Mouse (Mus musculus) MEL (cell line): ENCODE results near the gene Gm2174. TPM values are rescaled to one million over a fixed set of nuclear protein-coding genes. Genes with fewer than 3 reads are reported as not detected.

Source experiments
- DNase-seq: peaks from one replicate; pipeline ENCODE4 v3.0.0; 2011; ENCODE audit warnings: low read depth, low spot score
- H3K27ac ChIP-seq: 2 replicates; pipeline ENCODE4 v1.5.1; 2012; ENCODE audit warnings: low read depth, mild to moderate bottlenecking, control low read depth, low read length, moderate library complexity; ENCODE audit not compliant: control insufficient read depth
- H3K27me3 ChIP-seq, 2 experiments: fragments of 150-350 bp in 1 of 2; sonication (generic) in 1 of 2; 2 replicates each; pipeline ENCODE4 v1.6.1; 2012; ENCODE audit warnings: low read length in 2 of 2, mild to moderate bottlenecking in 2 of 2, improper control_type of control experiment in 1 of 2, moderate library complexity in 1 of 2; ENCODE audit not compliant: insufficient read depth in 2 of 2, control insufficient read depth in 1 of 2
- H3K36me3 ChIP-seq, 2 experiments: 2 replicates each; pipeline ENCODE4 v1.6.1; 2012 to 2014; ENCODE audit warnings: low read length in 2 of 2, improper control_type of control experiment in 1 of 2, inconsistent platforms in 1 of 2, mild to moderate bottlenecking in 1 of 2; ENCODE audit not compliant: insufficient read depth in 2 of 2, control insufficient read depth in 1 of 2
- H3K4me1 ChIP-seq, 2 experiments: fragments of 150-350 bp in 1 of 2; sonication (generic) in 1 of 2; 2 replicates each; pipeline ENCODE4 v1.6.1; 2012; ENCODE audit warnings: low read length in 2 of 2, improper control_type of control experiment in 1 of 2, mild to moderate bottlenecking in 1 of 2; ENCODE audit not compliant: insufficient read depth in 2 of 2, control insufficient read depth in 1 of 2
- H3K4me3 ChIP-seq, 2 experiments: fragments of 150-350 bp in 1 of 2; sonication (generic) in 1 of 2; 2 replicates each; pipeline ENCODE4 v1.5.1; 2012; ENCODE audit warnings: low read depth in 2 of 2, low read length in 2 of 2, mild to moderate bottlenecking in 2 of 2, moderate library complexity in 2 of 2, control low read depth in 1 of 2, improper control_type of control experiment in 1 of 2; ENCODE audit not compliant: control insufficient read depth in 1 of 2, insufficient read depth in 1 of 2
- H3K79me2 ChIP-seq: 2 replicates; pipeline ENCODE4 v1.6.1; 2012; ENCODE audit warnings: mild to moderate bottlenecking, low read length, moderate library complexity; ENCODE audit not compliant: control insufficient read depth, poor library complexity, insufficient read depth
- H3K9ac ChIP-seq: 2 replicates; pipeline ENCODE4 v1.6.1; 2012; ENCODE audit warnings: low read depth, mild to moderate bottlenecking, control low read depth, low read length, moderate library complexity; ENCODE audit not compliant: control insufficient read depth, poor library complexity, severe bottlenecking
- H3K9me3 ChIP-seq: fragments of 150-350 bp; sonication (generic); replicated peaks from 2 replicates; pipeline ENCODE4 v1.6.1; 2012; ENCODE audit warnings: mild to moderate bottlenecking, low read length, improper control_type of control experiment, moderate library complexity; ENCODE audit not compliant: insufficient read depth
- BHLHE40 ChIP-seq: IDR thresholded peaks from 2 replicates; pipeline ENCODE4 v1.6.1; 2012; ENCODE audit warnings: low read depth, mild to moderate bottlenecking, inconsistent platforms, low read length, improper control_type of control experiment, borderline replicate concordance
- CHD1 ChIP-seq: IDR thresholded peaks from 2 replicates; pipeline ENCODE4 v1.6.1; 2012; ENCODE audit warnings: low read depth, mild to moderate bottlenecking, inconsistent platforms, low read length, improper control_type of control experiment
- CHD2 ChIP-seq: IDR thresholded peaks from 2 replicates; pipeline ENCODE4 v1.6.1; 2011; ENCODE audit warnings: low read length, improper control_type of control experiment
- CTCF ChIP-seq, 3 experiments: IDR thresholded peaks in 2 of 3; conservative IDR thresholded peaks in 1 of 3; 2 replicates each; pipeline ENCODE4 v1.5.1; 2011 to 2012; ENCODE audit warnings: low read length in 3 of 3, low read depth in 2 of 3, mild to moderate bottlenecking in 2 of 3, improper control_type of control experiment in 1 of 3, inconsistent platforms in 1 of 3, mixed read lengths in 1 of 3, moderate library complexity in 1 of 3; ENCODE audit not compliant: control insufficient read depth in 1 of 3, insufficient read depth in 1 of 3, poor library complexity in 1 of 3, severe bottlenecking in 1 of 3
- E2F4 ChIP-seq: IDR thresholded peaks from 2 replicates; pipeline ENCODE4 v1.6.1; 2011; ENCODE audit warnings: low read depth, low read length, improper control_type of control experiment, borderline replicate concordance
- JUND ChIP-seq: IDR thresholded peaks from 2 replicates; pipeline ENCODE4 v1.6.1; 2011; ENCODE audit warnings: low read depth, mild to moderate bottlenecking, improper control_type of control experiment, low read length
- MAX ChIP-seq: IDR thresholded peaks from 2 replicates; pipeline ENCODE4 v1.6.1; 2011; ENCODE audit warnings: low read length, improper control_type of control experiment
- MAZ ChIP-seq: IDR thresholded peaks from 2 replicates; pipeline ENCODE4 v1.6.1; 2012; ENCODE audit warnings: low read depth, mild to moderate bottlenecking, inconsistent platforms, low read length, improper control_type of control experiment
- MEF2A ChIP-seq: IDR thresholded peaks from 2 replicates; pipeline ENCODE4 v1.6.1; 2014; ENCODE audit warnings: low read depth, mild to moderate bottlenecking, inconsistent platforms, low read length, improper control_type of control experiment; ENCODE audit not compliant: poor library complexity, insufficient replicate concordance, severe bottlenecking; ENCODE audit errors: extremely low read depth
- MYB ChIP-seq: IDR thresholded peaks from 2 replicates; pipeline ENCODE4 v1.6.1; 2011; ENCODE audit warnings: mild to moderate bottlenecking, low read depth, low read length, improper control_type of control experiment
- MYC ChIP-seq: IDR thresholded peaks from 2 replicates; pipeline ENCODE4 v1.6.1; 2011; ENCODE audit warnings: low read depth, mild to moderate bottlenecking, low read length, improper control_type of control experiment, moderate library complexity
- NELFE ChIP-seq: IDR thresholded peaks from 2 replicates; pipeline ENCODE4 v1.6.1; 2011; ENCODE audit warnings: low read depth, low read length, improper control_type of control experiment
- POLR2A ChIP-seq, 2 experiments: IDR thresholded peaks; 2 replicates each; pipeline ENCODE4 v1.6.1; 2011 to 2012; ENCODE audit warnings: low read length in 2 of 2, mild to moderate bottlenecking in 2 of 2, control low read depth in 1 of 2, improper control_type of control experiment in 1 of 2, low read depth in 1 of 2, moderate library complexity in 1 of 2; ENCODE audit not compliant: control insufficient read depth in 1 of 2, insufficient read depth in 1 of 2, poor library complexity in 1 of 2
- POLR2AphosphoS2 ChIP-seq: IDR thresholded peaks from 2 replicates; pipeline ENCODE4 v1.6.1; 2011; ENCODE audit warnings: low read length, improper control_type of control experiment
- POLR2AphosphoS5 ChIP-seq: IDR thresholded peaks from 2 replicates; pipeline ENCODE4 v1.6.1; 2012; ENCODE audit warnings: low read depth, borderline replicate concordance, mild to moderate bottlenecking, inconsistent platforms, low read length, moderate library complexity, mixed read lengths
- RAD21 ChIP-seq: IDR thresholded peaks from 2 replicates; pipeline ENCODE4 v1.6.1; 2011; ENCODE audit warnings: mild to moderate bottlenecking, low read depth, low read length, improper control_type of control experiment
- SIN3A ChIP-seq: IDR thresholded peaks from 2 replicates; pipeline ENCODE4 v1.6.1; 2012; ENCODE audit warnings: low read length, improper control_type of control experiment, inconsistent platforms
- SMC3 ChIP-seq: IDR thresholded peaks from 2 replicates; pipeline ENCODE4 v1.6.1; 2011; ENCODE audit warnings: low read depth, low read length, improper control_type of control experiment
- USF1 ChIP-seq: IDR thresholded peaks from 2 replicates; pipeline ENCODE4 v1.6.1; 2014; ENCODE audit warnings: low read depth, mild to moderate bottlenecking, inconsistent platforms, low read length, improper control_type of control experiment, moderate library complexity
- USF2 ChIP-seq, 2 experiments: IDR thresholded peaks; 2 replicates each; pipeline ENCODE4 v1.6.1; 2011 to 2012; ENCODE audit warnings: improper control_type of control experiment in 2 of 2, low read length in 2 of 2, borderline replicate concordance in 1 of 2, inconsistent platforms in 1 of 2, low read depth in 1 of 2, mild to moderate bottlenecking in 1 of 2; ENCODE audit not compliant: insufficient read depth in 1 of 2
- ZC3H11A ChIP-seq: IDR thresholded peaks from 2 replicates; pipeline ENCODE4 v1.6.1; 2012; ENCODE audit warnings: low read depth, mild to moderate bottlenecking, inconsistent platforms, low read length, improper control_type of control experiment
- ZKSCAN1 ChIP-seq: IDR thresholded peaks from 2 replicates; pipeline ENCODE4 v1.6.1; 2012; ENCODE audit warnings: low read depth, mild to moderate bottlenecking, inconsistent platforms, low read length, improper control_type of control experiment, moderate library complexity
- polyA plus RNA-seq, 2 experiments: library from polyadenylated mRNA; stranded (reverse) in 1 of 2; unstranded in 1 of 2; fragments of >175 nt in 1 of 2; fragments of >200 nt in 1 of 2; gene quantifications; 2 replicates each; pipeline versions ENCODE4 v1.2.1 to v1.2.4; 2012; ENCODE audit warnings: low replicate concordance in 2 of 2, low read depth in 1 of 2; ENCODE audit not compliant: insufficient read length in 2 of 2, insufficient read depth in 1 of 2, missing spikeins in 1 of 2
- total RNA-seq: library from RNA; depleted of rRNA; stranded (reverse); fragments of 300-350 nt; gene quantifications from 2 replicates; pipeline ENCODE4 v1.2.3, GENCODE M21; 2012

The Gm2174 gene
- total and polyA plus RNA-seq, 3 experiments, result 2.5 TPM; not detected in 2

GRCm38 (mm10) chrX:56416277-56416676 is 31.5 kb upstream of the Gm2174 start:
- no peak overlapping the region for H3K9ac ChIP-seq
- H3K27me3 ChIP-seq, result no peaks in the 10 kb centered on the region
- no peaks in the 10 kb centered on the region for H3K9me3 ChIP-seq
- DNase-seq, result no peak
- peaks cover 0 to 2% of the 10 kb centered on the region in 2 experiments; a peak in 1 of 4 replicates for H3K4me1 ChIP-seq
- peaks cover 0 to 4% of the 10 kb centered on the region in 2 experiments; a peak in 1 of 4 replicates for H3K36me3 ChIP-seq
- H3K4me3 ChIP-seq, result no peak overlapping the region
- TF ChIP-seq CHD2 (no peak), ZC3H11A (no peak), NELFE (no peak), SIN3A (no peak), MEF2A (no peak), POLR2AphosphoS2 (no peak), JUND (no peak), ZKSCAN1 (no peak), MAZ (no peak), RAD21 (no peak), USF1 (no peak), MYB (no peak), BHLHE40 (no peak)
- no peak overlapping the region for H3K27ac ChIP-seq
- no peaks in the 10 kb centered on the region for H3K79me2 ChIP-seq

GRCm38 (mm10) chrX:56417541-56417940 is 30.2 kb upstream of the Gm2174 start:
- no peak overlapping the region for H3K27ac ChIP-seq
- H3K9ac ChIP-seq, result no peak overlapping the region
- peak; percentile 54 for DNase-seq
- H3K4me1 ChIP-seq, result peaks cover 0 to 2% of the 10 kb centered on the region in 2 experiments; a peak in 1 of 4 replicates
- no peaks in the 10 kb centered on the region for H3K27me3 ChIP-seq
- H3K9me3 ChIP-seq, result no peaks in the 10 kb centered on the region
- H3K79me2 ChIP-seq, result no peaks in the 10 kb centered on the region
- TF ChIP-seq ZKSCAN1 (no peak), POLR2AphosphoS2 (no peak), MAX (no peak), MEF2A (no peak), CHD1 (no peak), CTCF (IDR thresholded peaks at IDR 0.05 in 2 of 3, conservative IDR thresholded peaks at IDR 0.05 in 1 of 3; ENCODE audit: control insufficient read depth in 1 of 3, insufficient read depth in 1 of 3, low read depth in 2 of 3, low read length in 3 of 3, poor library complexity in 1 of 3, severe bottlenecking in 1 of 3) (peak; percentile 39 to 68 (median 48)), E2F4 (no peak), SMC3 (peak; percentile 22; the same call in 1 of the 2 replicates), USF2 (IDR thresholded peaks at IDR 0.05; ENCODE audit: borderline replicate concordance in 1 of 2, insufficient read depth in 1 of 2, low read depth in 1 of 2, low read length in 2 of 2) (no peak), BHLHE40 (no peak), RAD21 (peak; percentile 44), ZC3H11A (no peak), JUND (no peak), POLR2A (IDR thresholded peaks at IDR 0.05; ENCODE audit: control insufficient read depth in 1 of 2, insufficient read depth in 1 of 2, low read depth in 1 of 2, low read length in 2 of 2, poor library complexity in 1 of 2) (no peak), MYC (no peak), SIN3A (no peak), POLR2AphosphoS5 (no peak)
- H3K4me3 ChIP-seq, result no peak overlapping the region
- peaks cover 0 to 4% of the 10 kb centered on the region in 2 experiments; a peak in 1 of 4 replicates for H3K36me3 ChIP-seq
